Mouse (Mus musculus): ENCODE measurements around the gene Wdr49.

Wdr49 gene

DNA sequence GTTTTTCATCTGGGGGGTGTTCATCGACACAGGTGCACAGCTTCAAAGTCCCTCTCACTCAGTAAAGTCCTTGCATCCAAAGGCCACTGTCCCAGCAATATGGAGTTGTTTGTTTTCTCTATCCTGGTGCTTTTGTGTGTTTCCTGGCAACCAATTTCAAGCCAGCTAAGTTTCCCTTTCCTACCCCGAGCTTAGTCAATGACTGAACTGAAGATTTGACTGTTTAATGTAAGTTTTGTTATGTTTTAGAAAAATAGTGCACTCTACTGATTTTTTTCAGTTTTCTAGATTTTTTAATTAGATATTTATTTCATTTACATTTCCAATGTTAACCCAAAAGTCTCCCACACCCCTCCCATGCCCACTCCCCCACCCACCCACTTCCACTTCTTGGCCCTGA, at the start of gene Wdr49:
Gene Wdr49 (minus strand): TSS at position 101 of the 400 bp plus-strand sequence.
- DNase-seq (ENCODE audit: low spot score in 2 of 2), result no peak

DNA sequence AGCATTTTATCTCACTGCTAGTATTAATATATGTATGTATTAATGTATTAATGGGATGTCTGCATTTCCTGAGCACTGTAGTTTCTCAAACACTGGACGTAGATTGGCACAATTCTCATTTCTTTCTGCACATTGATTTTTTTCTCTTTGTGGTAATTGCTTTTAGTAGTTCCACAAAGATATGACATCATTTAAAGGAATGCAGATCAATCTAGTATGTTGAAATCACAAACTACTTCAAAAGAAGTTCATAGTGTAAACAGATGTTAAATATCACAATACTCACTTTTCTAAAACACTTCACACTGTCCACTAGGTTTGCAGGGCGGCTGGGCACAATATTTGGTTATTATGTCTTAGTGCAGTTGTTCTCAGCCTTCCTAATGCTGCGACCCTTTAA, 49.1 kb upstream of the Wdr49 start:
- DNase-seq (ENCODE audit: low spot score in 2 of 2), result no peak

DNA sequence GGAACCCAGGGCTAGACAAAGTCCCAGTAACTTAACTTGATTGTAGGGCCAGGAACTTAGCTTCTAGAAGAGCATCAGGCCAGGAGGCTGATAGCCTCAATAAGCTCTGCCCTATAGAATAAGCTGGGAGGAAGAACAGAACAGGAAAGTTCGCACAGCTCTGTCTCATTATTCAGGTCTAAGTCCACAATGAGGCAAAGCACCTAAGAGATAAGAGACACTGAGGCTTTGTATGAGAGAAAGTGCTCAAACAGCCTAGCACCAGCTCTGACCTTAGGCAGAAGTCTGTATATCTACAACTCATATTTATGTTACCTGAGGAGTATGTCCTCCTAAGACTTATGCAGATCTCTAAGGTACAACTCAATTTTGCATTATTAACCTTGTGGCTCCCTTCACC, 40.6 kb upstream of the Wdr49 start:
- DNase-seq (ENCODE audit: low spot score in 2 of 2), result no peak

DNA sequence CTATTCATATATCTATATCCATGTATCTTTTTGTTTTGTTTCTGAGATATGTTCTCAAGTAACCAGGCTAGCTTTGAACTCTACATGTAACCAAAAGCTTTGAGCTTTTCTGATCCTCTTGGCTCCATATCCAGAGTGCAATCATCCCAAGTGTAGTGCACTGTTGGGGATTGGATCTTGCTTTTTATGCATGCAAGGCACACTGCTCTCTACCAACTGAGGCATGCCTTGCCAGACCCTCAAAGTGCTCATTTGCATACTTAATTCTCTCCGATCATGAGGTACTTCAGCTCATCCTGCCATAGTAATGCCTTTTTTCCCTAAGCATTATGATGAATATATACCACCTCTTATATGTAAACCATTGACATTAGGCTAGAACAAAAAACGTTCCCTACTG, 39.4 kb upstream of the Wdr49 start:
- DNase-seq (ENCODE audit: low spot score in 2 of 2), result no peak

DNA sequence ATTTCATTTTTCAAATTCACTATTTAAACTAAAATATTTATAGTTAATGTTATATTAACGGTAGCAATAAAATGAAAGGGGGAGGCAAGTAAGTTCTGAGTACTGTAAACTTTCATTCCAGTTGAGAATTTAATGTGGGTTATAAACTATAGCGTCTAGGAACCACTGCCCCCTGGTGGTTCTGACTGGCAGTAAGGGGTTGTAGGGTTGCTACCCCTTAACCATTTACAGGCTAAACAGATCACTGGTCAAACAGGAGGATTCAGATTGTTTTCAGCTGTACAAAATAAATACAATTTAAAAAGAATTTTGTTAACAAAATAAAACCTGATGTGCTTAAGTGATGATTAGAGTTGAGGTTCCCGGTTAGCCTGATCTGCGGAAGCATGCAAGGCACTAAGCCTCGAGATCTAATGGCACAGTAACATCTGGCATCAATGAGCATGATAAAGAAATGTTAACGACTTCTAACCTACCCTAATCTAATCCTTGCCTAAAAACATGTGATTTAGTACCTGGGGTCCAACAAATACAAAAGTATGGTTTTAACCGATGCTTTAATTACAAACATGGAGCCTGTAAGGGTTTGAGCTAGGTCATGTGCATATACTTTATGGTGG, 35.8 kb upstream of the Wdr49 start:
- DNase-seq (ENCODE audit: low spot score in 2 of 2), result peak in 1 of 2 experiments; percentile 12

DNA sequence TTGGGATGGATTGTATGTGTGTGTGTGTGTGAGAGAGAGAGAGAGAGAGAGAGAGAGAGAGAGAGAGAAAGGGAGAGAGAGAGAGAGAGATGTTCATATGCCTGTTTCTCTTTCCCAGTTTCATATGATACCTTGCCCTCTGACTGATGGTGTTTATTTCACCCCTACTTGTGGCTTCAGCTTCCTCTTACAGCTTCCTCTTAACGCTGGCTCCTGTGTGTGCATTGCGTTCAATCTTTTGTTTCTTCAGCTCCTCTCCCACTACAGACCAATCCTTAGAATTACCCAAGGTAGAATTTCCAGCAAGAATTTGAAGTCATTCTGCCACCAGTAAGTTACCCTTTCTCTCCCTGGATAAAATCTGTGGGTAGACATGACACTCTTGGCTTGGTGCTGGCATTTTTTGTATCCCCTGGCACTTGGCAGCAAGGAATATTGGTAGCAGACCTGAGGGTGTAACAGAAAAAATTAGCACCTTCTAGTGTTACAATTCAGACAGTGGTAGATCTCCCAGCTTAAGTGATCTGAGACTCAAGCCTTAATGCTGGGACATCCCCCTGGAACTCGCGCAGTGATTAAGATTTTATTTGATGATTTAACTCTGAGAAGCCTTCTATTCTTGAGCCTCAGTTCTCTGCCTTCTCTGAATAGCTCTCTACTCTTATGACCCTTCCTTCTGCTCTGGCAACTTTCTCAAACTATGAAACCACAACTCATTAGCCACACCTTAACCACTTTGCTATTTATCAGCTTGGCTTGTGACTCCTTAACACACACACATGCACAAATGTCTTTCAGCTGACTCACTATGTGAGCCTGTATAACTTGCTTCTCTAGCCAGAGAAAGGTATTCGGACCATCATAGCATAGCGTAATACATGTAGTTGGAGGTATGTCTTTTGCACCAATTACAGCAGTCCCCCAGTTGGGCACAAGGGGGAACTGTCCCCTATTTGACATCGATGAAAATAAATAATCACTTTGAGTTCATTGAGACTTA, 17.3 kb upstream of the Wdr49 start:
- no peak for DNase-seq (ENCODE audit: low spot score in 2 of 2)

DNA sequence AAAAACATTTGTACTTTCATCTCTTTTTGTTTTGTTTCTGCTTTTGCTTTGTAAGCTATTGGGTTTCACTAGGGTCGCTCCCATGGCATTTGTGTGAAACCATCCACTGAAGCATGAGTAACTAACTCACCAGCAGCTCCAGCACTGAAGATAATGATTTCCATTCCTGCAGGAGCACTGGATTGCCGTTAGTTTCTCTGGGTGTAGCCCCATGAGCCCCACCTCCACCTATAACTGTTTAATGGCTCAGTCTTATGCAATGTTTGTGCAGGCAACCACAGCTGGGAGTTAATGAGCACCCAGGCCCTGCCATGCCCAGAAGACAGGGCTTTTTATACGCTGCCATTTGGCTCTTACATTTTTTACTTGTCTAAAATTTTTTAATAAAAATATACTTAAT, 11.0 kb upstream of the Wdr49 start:
- no peak for DNase-seq (ENCODE audit: low spot score in 2 of 2)

DNA sequence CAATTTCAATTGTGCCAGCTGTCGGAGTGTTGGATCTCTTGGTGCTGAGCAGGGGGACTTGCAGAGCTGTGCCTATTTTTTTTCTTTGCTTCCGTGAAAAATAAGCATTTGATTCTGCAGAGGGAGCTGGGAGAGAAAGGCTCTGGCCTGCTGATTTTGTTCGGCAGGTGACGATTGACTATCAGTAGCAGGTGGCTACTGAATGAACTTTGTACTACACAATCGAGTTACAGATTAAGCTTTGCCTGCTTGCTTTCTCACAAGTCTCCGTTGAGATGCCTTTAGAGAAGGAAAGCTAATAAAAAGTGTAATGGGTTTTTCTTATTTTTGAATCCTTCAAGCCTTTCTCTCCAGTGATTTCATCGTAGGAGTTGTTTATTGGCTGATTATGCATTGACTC, 6.8 kb downstream of the Wdr49 start:
- DNase-seq (ENCODE audit: low spot score in 2 of 2), result no peak

DNA sequence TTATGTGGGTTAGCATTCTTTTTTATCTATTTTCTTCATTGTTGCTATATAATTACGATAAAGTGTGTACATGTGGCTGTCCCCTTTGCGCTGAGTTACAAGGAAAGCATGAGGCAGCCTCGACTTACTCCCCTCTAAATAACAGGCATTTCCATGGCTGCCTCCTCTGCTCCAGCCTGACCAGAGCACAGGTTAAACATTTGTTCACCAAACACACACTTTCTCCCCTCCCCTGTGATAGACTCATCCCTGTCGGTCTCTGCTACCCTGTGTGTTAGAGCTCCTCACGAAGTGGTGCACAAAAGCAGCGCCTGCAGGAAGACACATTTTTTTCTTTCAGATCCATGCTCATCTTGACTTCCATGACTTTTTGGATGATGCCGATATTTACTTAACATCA, 7.3 kb downstream of the Wdr49 start:
- no peak for DNase-seq (ENCODE audit: low spot score in 2 of 2)

DNA sequence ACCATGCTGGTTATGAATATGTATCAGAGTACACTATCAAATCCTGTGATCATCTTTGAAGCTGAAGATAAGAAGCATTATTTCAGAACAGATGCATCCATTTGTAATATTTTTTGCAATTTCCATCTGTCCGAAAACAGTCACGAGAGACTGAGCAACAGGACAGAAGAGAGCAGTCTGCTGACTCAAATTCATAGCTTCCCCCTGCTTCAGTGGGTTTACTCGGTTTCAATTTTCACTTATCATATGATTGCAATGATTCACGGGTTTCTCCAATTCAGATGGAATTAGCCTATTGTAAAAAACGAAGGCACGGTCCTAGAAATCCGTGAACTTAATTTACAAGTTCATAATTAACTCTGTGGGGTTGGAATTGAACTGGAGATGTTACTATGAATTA, 13.8 kb downstream of the Wdr49 start:
- DNase-seq (ENCODE audit: low spot score in 2 of 2), result no peak

DNA sequence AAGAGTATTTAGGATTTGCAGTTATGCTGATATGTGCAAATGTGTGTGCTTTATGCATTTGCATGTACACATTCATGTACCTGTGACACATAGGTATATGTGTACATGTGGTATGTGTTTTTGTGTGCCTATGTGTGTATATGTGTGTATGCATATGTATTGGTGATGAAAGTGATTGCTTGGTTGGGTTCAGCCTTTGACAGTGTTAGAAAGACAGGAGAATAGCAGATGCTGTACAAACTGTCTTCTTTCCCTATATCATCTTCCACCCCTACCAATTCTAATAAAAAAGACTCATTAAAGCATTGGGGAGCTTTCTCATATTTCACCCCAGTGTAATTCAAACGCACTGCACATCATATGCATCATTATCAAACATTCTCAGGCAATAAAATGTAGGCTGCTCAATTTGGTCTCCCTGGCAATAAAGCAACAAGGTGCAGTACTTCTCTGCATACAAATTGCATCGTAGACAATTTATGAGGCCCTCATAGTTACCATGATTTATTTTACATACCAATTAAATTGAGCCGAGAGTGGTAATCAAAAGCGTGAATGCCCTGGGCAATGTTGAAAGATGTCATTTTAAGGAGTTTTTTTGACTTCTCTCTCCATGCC, 51.3 kb downstream of the Wdr49 start:
- no peak for DNase-seq (ENCODE audit: low spot score in 2 of 2)

DNA sequence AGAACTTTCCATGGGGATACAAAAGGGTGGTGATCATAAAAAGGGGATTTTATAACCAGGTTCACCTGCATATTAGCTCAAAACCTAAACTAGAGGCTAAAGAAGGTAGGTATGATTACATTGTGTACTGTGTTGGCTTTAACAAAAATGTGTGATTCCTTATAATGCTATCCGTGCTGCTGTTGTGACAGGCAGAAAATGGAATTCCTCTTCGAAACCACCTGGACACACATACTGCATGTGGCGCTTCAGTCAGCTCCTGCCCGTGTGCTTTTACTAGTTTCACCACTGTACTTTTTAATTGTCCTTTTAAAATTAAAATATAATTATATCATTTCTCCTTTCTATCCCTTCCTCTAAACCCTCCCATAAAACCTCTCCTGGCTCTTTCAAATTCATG, 86.0 kb downstream of the Wdr49 start:
- no peak for DNase-seq (ENCODE audit: low spot score in 2 of 2)

DNA sequence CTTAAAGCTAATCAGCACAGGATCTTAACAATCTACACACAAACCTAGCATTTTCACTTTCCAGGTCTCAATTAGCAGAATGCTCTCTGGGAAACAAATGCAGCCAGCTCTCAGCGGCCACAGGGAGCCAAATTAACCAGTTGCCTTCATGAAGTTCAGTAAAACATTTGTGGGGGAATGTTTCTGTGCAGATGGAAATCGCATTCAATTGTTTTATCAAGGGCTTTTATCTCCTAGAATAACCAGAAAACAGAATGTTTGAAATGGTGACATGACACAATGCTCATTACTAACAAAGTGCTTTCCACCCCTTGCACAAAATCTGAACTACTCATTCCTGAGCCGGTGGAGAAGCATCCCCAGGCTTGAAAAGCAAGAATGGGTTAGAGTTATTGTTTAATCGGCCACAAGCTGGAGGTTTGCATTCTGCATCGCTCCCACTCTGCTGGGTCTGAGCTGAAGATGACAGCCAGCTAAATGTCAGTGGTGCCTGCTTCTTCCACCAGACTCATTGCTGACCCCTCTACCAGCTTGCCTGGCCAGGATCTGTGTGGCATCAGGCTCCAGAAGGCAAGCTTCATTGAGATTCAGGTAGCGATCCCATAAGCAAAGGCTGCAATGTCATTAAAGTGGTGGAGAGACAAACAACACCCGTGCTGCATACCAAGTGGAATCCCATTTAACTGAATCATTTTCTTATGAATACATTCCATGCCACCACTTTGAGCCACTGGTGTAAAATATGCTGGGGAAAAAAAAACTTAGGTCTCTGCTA, 86.6 kb downstream of the Wdr49 start:
- DNase-seq (ENCODE audit: low spot score in 2 of 2), result no peak

DNA sequence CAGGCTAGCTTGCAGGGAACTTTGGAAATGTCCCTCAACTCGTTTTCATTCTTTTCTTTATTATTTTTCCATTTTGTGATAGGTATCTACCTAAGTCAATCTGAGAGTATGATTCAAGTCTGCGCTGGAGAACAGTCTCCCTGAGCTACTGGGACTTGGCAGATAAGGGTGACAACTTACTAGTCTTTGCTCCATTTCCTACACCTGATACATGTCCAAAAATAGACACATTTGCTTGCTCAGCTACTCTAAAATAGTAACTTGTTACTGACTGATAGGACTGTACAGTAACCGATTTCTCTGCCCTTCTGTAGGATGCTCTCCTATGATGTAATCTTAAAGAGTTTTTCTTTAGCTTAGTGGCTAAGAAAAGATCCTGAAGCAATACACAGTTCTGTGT, 87.5 kb downstream of the Wdr49 start:
- DNase-seq (ENCODE audit: low spot score in 2 of 2), result no peak

DNA sequence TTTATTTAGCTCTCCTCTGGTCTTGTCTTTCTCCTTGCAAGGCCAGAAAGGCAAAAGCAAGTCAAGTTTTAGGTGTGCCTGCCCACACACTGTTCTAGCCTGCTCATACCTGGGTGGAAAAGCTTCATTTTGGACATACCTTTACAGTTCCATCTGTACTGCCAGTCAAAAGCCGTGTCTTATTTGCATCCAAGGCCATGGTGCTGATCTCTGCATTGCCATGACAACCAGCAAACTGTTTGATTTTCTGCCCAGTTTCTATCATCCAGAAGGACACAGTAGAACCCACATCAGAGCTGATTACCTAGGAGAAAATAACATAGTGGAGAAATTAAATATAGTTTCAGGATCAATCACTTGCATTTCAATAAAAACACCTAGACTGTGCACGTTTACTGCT, 100.2 kb downstream of the Wdr49 start:
- no peak for DNase-seq (ENCODE audit: low spot score in 2 of 2)

DNA sequence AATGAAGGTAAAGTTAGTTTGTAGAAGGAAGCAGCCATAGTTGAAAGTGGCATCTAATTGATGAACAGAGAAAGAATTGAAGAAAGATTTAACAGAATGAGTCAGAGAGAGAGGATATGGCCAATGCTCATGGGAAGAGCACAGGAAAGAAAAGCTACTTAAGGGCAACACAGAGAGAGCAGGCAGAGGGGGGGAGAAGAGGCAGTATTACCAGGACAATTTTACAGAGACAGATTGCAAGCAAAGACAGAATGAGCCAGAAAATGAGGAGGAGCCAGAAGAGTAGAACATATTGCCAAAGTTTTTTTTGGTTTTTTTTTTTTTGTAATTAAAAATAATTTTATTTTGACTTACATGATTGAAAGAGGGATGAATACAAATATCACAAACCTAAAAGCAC, 128.0 kb downstream of the Wdr49 start:
- DNase-seq (ENCODE audit: low spot score in 2 of 2), result no peak

DNA sequence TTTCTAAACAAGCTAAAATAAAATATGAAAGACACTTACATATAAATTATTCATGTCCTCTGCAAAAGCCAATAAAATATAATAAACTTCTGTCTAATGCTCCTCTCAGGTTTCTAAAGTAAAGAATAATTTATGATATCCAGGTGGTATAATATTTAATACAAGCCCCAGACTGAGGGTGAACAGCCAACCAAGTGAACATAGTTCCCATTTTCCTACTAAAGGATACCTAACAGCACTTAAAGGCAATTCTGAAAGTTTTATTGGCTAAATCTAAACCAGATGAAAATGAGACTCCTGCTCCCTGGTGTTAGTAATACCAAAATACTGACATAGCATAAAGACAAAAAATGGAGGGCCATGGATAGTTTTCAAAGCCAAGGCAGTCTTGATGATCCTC, 144.8 kb downstream of the Wdr49 start:
- DNase-seq (ENCODE audit: low spot score in 2 of 2), result no peak

DNA sequence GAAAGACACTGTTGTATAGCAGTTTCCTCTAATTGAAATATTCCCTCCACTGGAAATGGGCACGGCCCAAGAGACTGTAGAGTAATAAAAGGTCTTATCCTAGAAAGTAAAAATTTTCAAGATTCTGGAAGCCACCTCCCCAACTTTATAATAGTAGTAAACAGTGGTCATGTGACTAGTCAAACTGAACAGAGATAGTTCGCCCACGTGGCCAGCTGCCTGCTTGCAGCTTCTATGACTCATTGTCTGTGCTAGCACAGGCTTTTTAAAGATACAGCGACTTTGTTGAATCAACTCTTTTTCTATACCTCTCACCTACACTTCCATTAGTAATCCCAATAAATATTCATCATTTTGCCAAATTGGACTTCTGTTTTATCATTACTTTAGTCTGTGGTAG, 161.0 kb downstream of the Wdr49 start:
- no peak for DNase-seq (ENCODE audit: low spot score in 2 of 2)

DNA sequence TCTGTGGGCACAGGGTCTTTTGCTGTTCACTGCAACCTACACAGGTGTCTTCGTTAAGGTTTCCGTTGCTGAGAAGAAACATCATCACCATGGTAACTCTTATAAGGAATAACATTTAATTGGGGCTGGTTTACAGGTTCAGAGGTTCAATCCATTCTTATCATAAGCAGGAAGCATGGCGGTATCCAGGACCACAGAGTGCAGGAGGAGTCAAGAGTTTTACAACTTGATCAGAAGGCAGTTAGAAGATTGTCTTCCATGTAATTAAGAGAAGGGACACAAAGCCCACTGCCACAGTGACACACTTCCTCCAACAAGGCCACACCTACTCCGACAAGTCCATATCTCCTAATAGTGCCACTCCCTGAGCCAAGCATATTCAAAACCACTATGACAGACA, 173.1 kb downstream of the Wdr49 start:
- no peak for DNase-seq (ENCODE audit: low spot score in 2 of 2)

DNA sequence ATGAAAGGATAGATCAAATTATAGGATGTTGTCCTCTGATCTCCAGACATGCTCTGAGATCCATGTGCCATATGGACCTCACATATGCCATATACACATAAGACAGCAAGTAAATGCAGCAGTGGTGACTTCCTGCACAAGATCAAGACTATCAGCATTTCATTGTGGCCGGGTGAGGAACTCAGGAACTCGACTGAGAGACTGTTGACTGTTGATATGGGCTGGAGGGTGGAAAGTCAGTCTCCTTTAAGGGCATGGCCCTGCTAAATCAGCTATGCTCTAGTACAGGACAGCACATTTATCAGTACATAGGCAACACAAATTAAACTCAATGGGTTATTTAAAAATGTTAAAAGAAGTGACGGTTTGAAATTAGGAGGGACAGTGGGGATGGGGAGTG, 173.7 kb downstream of the Wdr49 start:
- DNase-seq (ENCODE audit: low spot score in 2 of 2), result no peak

DNA sequence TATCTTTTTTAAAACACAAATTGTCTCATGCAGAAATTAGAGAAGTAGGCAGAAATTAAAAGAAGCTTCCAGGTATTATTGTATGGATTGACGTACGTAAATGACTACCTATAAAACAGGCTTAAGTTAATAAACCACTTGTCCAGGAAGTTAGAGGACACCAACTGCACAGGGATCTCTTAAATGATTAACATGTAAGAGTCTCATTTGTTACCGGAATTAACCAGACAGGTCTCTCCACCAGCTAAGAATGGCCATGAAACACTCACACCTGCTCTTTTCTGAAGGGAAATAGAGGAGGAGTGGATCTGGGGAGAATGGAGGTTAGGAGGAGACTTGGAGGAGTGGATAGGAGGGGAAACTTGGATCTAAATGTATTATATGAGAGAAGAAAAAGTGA, 176.4 kb downstream of the Wdr49 start:
- DNase-seq (ENCODE audit: low spot score in 2 of 2), result no peak

DNA sequence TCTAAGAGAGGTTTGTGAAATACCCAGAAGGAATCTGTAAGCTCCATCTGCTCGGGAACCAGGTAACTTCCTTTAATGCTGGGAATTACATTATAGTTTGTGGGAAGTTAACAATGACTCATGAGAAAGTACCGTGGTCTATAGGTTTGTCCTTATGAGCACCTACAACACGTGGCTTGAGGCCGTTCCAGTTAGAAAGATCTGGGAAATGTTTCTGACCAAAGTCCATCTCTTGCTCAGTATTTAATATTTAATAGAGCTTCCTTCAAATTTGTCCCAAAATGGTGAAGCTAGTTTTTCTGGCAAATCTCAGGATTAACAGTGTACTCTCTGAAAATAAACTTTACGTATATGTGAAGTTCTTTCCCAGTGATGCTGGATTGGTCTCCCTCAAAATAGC, 177.3 kb downstream of the Wdr49 start:
- no peak for DNase-seq (ENCODE audit: low spot score in 2 of 2)

All from heart, adult 9 months (tissue).